Mouse (Mus musculus) heart, adult 2 months (tissue): ENCODE results near the gene Kxd1.

Experiments used
- CTCF ChIP-seq: fragments of 200-600 bp; IDR thresholded peaks from 2 replicates; pipeline ENCODE4 v1.8.1; 2022; ENCODE audit warnings: antibody characterized with exemption, mild to moderate bottlenecking, moderate library complexity
- EP300 ChIP-seq: fragments of 200-500 bp; IDR thresholded peaks from 2 replicates; pipeline ENCODE4 v1.6.1; 2011; ENCODE audit warnings: low read depth, low read length, control low read depth; ENCODE audit not compliant: insufficient read depth
- POLR2A ChIP-seq: fragments of 200-500 bp; IDR thresholded peaks from 2 replicates; pipeline ENCODE4 v1.6.1; 2011; ENCODE audit warnings: mild to moderate bottlenecking, low read depth, low read length, control low read depth; ENCODE audit not compliant: insufficient read depth

- TF ChIP-seq EP300 (peak; percentile 22; the same call in 1 of the 2 replicates), CTCF (peak; percentile 58), POLR2A (no peak)
Measured at GRCm38 (mm10) chr8:70558334-70558733, 30.6 kb upstream of the Kxd1 start.
